Mouse (Mus musculus) hindbrain, embryonic 15.5 days (tissue): ENCODE data around the gene Coa3. TPM values are rescaled to one million over a fixed set of nuclear protein-coding genes. Genes with fewer than 3 reads are reported as not detected.

Experiments used
- ATAC-seq: fragments of 200-750 bp; cut with Nextera tagmentation; 2 replicates; pipeline ENCODE4 v1.8.0; 2017; ENCODE audit warnings: low read depth, moderate number of reproducible peaks, moderate TSS enrichment; ENCODE audit not compliant: low FRiP score
- H3K27ac ChIP-seq: fragments of 300-500 bp; sonication (generic); replicated peaks from 2 replicates; pipeline ENCODE4 v1.5.1; 2015; ENCODE audit warnings: mild to moderate bottlenecking, inconsistent platforms
- H3K27me3 ChIP-seq: fragments of 300-500 bp; sonication (generic); 2 replicates; pipeline ENCODE4 v1.6.1; 2015; ENCODE audit warnings: control low read depth, inconsistent platforms
- H3K36me3 ChIP-seq: fragments of 300-500 bp; sonication (generic); 2 replicates; pipeline ENCODE4 v1.6.1; 2015; ENCODE audit warnings: control low read depth, inconsistent platforms
- H3K4me1 ChIP-seq: fragments of 300-500 bp; sonication (generic); replicated peaks from 2 replicates; pipeline ENCODE4 v1.6.1; 2015; ENCODE audit warnings: control low read depth, inconsistent platforms
- H3K4me2 ChIP-seq: fragments of 300-500 bp; sonication (generic); 2 replicates; pipeline ENCODE4 v1.6.1; 2015; ENCODE audit warnings: moderate library complexity, mild to moderate bottlenecking, inconsistent platforms
- H3K4me3 ChIP-seq: fragments of 300-500 bp; sonication (generic); 2 replicates; pipeline ENCODE4 v1.5.1; 2015; ENCODE audit warnings: mild to moderate bottlenecking, inconsistent platforms
- H3K9ac ChIP-seq: fragments of 300-500 bp; sonication (generic); 2 replicates; pipeline ENCODE4 v1.6.1; 2015; ENCODE audit warnings: inconsistent platforms
- H3K9me3 ChIP-seq: fragments of 300-500 bp; sonication (generic); 2 replicates; pipeline ENCODE4 v1.6.1; 2016; ENCODE audit warnings: control low read depth, inconsistent platforms
- WGBS: fragments of 180-500 bp; shearing (Covaris S2); methylation state at CpG from one replicate; pipeline ENCODE4 v1.1.7; 2015; 5-methylcytosine and 5-hydroxymethylcytosine counted together
- polyA plus RNA-seq: library from polyadenylated mRNA; unstranded; fragments of >200 nt; fragmentation: Nextera tagmentation; extraction: Ambion mirVana; gene quantifications from 2 replicates; pipeline ENCODE4 v1.2.1, GENCODE M21; 2015

Coa3 gene
- polyA plus RNA-seq, 1 experiment from 2014 or later, result 225 TPM

DNA sequence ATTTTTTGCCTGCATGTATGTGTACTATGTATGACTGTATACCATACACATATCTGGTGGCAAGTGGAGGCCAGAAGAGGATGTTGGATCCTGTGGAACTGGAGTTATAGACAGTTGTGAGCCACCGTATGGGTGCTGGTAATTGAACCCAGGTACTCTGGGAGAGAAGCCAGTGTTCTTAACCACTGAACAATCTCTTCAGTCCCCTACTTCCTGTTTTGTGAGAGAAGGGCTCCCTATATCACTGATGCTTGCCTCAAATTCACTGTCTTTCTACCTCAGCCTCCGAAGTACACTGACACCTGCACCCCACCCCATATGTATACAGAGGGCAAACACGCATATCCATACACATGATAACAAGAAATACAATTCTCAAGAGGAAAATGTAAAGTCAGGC, 32.2 kb upstream of the Coa3 start:
- H3K9ac ChIP-seq, result no peak overlapping the region
- H3K4me2 ChIP-seq, result no peak overlapping the region
- no peaks in the 10 kb centered on the region for H3K36me3 ChIP-seq
- no peak overlapping the region for H3K4me3 ChIP-seq
- 0 out of 2 replicates have a peak, but pooled peaks cover 3% of the 10 kb centered on the region for H3K4me1 ChIP-seq
- 0 out of 2 replicates have a peak, but pooled peaks cover 2% of the 10 kb centered on the region for H3K27me3 ChIP-seq
- H3K27ac ChIP-seq, result no peak overlapping the region
- WGBS, result 85% methylated on average over 3 of the region's 3 CpGs
- ATAC-seq, result no peak
- H3K9me3 ChIP-seq, result no peaks in the 10 kb centered on the region

DNA sequence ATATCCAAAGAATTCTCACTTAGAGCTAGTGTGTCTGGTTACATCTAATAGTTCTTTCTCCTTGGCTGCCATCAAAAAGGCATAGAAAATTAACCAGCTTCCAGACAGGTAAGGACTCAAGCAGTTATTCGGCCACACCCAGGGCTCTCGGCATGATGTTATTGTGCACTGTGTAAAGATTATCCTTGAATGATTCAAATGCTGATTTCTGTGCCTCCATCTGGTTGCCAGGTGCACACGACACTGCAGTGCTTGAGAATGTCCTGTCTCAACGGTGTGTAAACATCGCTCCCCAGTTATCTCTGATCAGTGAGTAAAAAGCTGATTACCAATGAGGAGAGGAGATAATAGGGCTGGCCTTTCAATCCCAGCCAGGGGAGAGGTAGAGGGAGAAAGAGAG, 28.8 kb upstream of the Coa3 start:
- Histone ChIP-seq H3K36me3 (no peaks in the 10 kb centered on the region), H3K27ac (no peak overlapping the region), H3K4me1 (no peaks in the 10 kb centered on the region), H3K9me3 (no peaks in the 10 kb centered on the region), H3K4me3 (no peak overlapping the region), H3K27me3 (0 out of 2 replicates have a peak, but pooled peaks cover 2% of the 10 kb centered on the region), H3K4me2 (no peak overlapping the region), H3K9ac (no peak overlapping the region)
- ATAC-seq, result no peak
- WGBS, result 46% methylated on average over 5 of the region's 5 CpGs

DNA sequence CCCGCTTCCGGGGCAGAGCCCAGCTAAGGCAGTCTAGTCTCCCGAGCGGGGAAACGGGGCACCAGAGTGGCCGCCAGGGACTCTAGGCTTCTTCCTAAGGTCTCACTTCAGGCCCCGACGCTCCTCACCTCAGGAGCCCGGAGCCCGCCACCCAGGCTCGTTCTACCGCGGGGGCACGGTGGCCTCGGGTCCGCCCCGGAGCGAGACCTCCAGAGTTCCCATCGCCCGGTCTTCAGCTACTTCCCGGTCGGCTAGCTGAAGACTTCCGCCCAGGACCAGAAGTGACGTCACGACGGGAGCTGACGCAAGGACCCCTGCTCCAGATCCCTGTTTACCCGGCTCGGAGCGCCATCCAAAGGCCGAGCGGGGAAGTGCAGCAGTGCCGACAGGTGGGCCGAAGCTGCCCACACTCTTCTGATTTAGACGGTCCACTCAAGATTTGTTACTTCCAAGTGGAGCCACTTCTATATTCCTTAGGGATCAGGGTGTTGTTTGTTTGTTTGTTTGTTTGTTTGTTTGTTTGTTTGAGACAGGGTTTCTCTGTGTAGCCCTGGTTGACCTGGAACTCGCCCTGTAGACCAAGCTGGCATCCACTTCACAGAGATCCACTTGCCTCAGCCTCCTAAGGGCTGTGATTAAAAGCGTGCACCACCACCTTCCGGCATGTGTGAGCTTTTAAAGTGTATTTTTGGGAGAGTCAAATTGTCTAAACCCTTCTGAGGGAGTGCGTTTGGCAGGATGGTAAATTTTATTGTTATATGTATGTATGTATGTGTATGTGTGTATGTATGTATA, 23.3 kb upstream of the Coa3 start, which contains the start of gene Becn1:
Gene Becn1 (minus strand): TSS at position 283 of the 795 bp plus-strand sequence.
- 7% methylated on average over 37 of the region's 39 CpGs for WGBS
- Histone ChIP-seq H3K27me3 (no peaks in the 10 kb centered on the region), H3K4me3 (peak within 1 kb of the TSS; percentile 79), H3K4me2 (peak within 1 kb of the TSS; percentile 84), H3K9me3 (no peaks in the 10 kb centered on the region), H3K36me3 (peaks cover 10% of the 10 kb centered on the region; the same call in 1 of the 2 replicates), H3K27ac (peak within 1 kb of the TSS; percentile 72), H3K9ac (peak within 1 kb of the TSS; percentile 67), H3K4me1 (peaks cover 19% of the 10 kb centered on the region)
- peak; percentile 97 for ATAC-seq

DNA sequence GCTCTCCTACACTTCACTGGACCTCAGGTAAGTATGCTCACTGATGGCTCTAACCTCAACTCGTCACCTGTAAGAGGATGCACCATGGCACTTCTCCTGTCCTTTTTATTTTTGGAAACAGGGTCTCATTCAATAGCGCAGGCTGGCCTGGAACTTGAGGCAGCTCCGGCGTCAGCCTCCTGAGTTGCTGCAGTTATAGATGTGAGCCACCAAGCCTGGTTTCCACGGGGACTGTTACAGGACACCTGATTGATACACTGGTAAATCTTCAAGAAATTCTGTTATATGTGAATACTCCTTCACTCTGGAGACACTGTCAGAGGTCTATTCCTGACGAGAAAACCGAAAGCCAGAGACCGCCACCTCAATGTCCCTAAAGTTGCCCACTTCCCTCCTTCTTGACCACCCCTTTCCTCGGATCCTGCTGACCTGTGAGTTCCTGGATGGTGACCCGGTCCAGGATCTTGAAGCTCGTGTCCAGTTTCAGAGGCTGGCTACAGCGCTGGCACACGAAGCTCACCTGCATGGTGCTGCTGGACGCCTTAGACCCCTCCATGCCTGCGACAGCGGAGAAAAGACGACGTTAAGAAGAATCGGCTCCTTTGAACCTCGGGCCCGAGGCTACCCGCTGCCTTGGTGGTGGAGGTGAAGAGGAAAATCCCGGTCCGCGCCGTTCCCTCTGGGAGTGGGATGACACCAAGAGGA, 22.5 kb upstream of the Coa3 start:
- Histone ChIP-seq H3K36me3 (peaks cover 13% of the 10 kb centered on the region; the same call in 1 of the 2 replicates), H3K9me3 (no peaks in the 10 kb centered on the region), H3K27ac (peak overlapping the region; percentile 72), H3K4me1 (peaks cover 19% of the 10 kb centered on the region), H3K4me2 (peak overlapping the region; percentile 84), H3K9ac (peak overlapping the region; percentile 67), H3K27me3 (no peaks in the 10 kb centered on the region), H3K4me3 (peak overlapping the region; percentile 79)
- whole genome bisulfite sequencing, result 14% methylated on average over 26 of the region's 26 CpGs
- ATAC-seq, result peak; percentile 50; the same call in 1 of the 2 replicates

DNA sequence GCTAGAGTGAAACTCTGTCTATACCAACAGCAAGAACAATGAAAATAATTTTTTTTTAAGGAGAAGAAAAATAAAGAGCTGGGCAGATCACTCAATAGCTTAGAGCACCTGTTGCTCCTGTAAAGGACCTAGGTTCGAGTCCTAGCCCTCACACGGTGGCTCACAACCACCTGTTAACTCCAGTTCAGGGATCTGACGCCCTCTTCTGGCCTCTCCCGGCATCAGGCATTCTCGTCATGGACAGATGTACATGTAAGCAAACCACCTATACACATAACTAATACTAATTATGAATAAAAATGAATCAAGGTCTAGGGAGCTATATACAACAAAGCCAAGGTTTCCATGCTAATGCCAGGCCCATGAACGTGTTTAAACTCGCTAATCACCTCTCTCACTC, 22.0 kb upstream of the Coa3 start:
- no peaks in the 10 kb centered on the region for H3K27me3 ChIP-seq
- ATAC-seq, result no peak

GRCm38 (mm10) chr11:101295191-101295590, 16.3 kb upstream of the Coa3 start:
- WGBS, result 88% methylated on average over 8 of the region's 8 CpGs
- ATAC-seq, result no peak
- no peak overlapping the region for H3K27ac ChIP-seq
- no peaks in the 10 kb centered on the region for H3K9me3 ChIP-seq
- peaks cover under 1% of the 10 kb centered on the region for H3K4me1 ChIP-seq
- no peak overlapping the region for H3K9ac ChIP-seq
- peaks cover 56% of the 10 kb centered on the region for H3K36me3 ChIP-seq
- H3K4me3 ChIP-seq, result no peak overlapping the region
- no peak overlapping the region for H3K4me2 ChIP-seq
- no peaks in the 10 kb centered on the region for H3K27me3 ChIP-seq

More for the DNA sequence above, 22.0 kb upstream of the Coa3 start:
- peaks cover 19% of the 10 kb centered on the region for H3K4me1 ChIP-seq
- H3K9ac ChIP-seq, result peak overlapping the region; percentile 67; the same call in 1 of the 2 replicates
- peaks cover 15% of the 10 kb centered on the region for H3K36me3 ChIP-seq
- peak overlapping the region; percentile 79 for H3K4me3 ChIP-seq
- H3K27ac ChIP-seq, result no peak overlapping the region
- WGBS, result 70% methylated on average over 7 of the region's 7 CpGs
- H3K9me3 ChIP-seq, result no peaks in the 10 kb centered on the region
- H3K4me2 ChIP-seq, result peak overlapping the region; percentile 84

GRCm38 (mm10) chr11:101291231-101291630, 12.3 kb upstream of the Coa3 start:
- 98% methylated on average over 8 of the region's 8 CpGs for WGBS
- no peaks in the 10 kb centered on the region for H3K9me3 ChIP-seq
- no peaks in the 10 kb centered on the region for H3K4me1 ChIP-seq
- H3K4me3 ChIP-seq, result no peak overlapping the region
- no peak overlapping the region for H3K9ac ChIP-seq
- peaks cover 69% of the 10 kb centered on the region for H3K36me3 ChIP-seq
- ATAC-seq, result no peak
- no peak overlapping the region for H3K4me2 ChIP-seq
- no peaks in the 10 kb centered on the region for H3K27me3 ChIP-seq
- H3K27ac ChIP-seq, result no peak overlapping the region

DNA sequence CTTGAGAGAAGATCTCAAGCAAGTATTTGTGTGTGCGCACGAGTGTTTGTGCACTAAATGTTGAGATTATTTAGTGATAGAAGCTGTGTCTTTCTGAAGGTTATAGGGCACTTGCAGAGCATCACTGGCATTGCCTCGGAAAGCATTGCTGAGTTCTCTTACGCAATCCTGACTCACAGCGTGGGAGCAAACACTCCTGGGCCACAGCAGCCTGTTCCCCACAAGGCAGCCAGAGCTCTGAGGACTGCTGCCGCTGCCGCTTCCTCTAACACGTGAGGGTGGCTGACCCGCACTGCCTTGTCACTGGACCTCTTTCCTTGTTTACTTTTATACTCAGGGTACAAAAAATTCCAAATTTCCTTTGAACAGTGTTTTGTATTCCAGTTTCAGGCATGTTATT, 8.4 kb upstream of the Coa3 start:
- no peak for ATAC-seq
- no peak overlapping the region for H3K4me3 ChIP-seq
- no peak overlapping the region for H3K9ac ChIP-seq
- no peaks in the 10 kb centered on the region for H3K4me1 ChIP-seq
- H3K9me3 ChIP-seq, result no peaks in the 10 kb centered on the region
- no peaks in the 10 kb centered on the region for H3K27me3 ChIP-seq
- H3K4me2 ChIP-seq, result no peak overlapping the region
- WGBS, result 79% methylated on average over 9 of the region's 9 CpGs
- peaks cover 44% of the 10 kb centered on the region for H3K36me3 ChIP-seq
- H3K27ac ChIP-seq, result no peak overlapping the region

DNA sequence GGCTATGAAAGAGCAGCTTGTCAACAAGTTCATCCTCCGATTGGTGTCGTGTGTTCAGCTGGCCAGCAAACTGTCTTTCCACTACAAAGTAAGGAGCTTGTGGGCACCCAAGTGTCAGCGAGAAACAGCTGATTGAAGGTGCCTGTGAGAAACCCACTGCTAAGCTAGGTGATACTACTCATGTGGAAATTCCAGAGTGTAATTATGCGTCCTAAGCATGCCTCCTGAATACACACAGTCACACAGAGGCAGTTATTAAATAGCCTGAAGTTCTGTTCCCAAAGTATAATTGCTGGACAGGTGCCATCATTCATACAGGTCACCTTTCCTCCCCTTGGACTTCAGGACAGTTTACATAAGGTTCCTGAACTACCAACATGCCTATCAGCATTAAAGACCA, 4.9 kb upstream of the Coa3 start:
- WGBS, result 67% methylated on average over 4 of the region's 4 CpGs
- H3K27ac ChIP-seq, result no peak overlapping the region
- no peak for ATAC-seq

GRCm38 (mm10) chr11:101282896-101283295, 4.0 kb upstream of the Coa3 start:
- no peak overlapping the region for H3K9ac ChIP-seq
- H3K27ac ChIP-seq, result no peak overlapping the region
- no peaks in the 10 kb centered on the region for H3K27me3 ChIP-seq
- no peaks in the 10 kb centered on the region for H3K9me3 ChIP-seq
- 0 out of 2 replicates have a peak, but pooled peaks cover 7% of the 10 kb centered on the region for H3K36me3 ChIP-seq
- no peak overlapping the region for H3K4me2 ChIP-seq
- WGBS, result 31% methylated on average over 5 of the region's 5 CpGs
- no peak for ATAC-seq
- H3K4me3 ChIP-seq, result no peak overlapping the region
- peaks cover 12% of the 10 kb centered on the region for H3K4me1 ChIP-seq

More for the DNA sequence above, 4.9 kb upstream of the Coa3 start:
- no peaks in the 10 kb centered on the region for H3K27me3 ChIP-seq
- H3K36me3 ChIP-seq, result peaks cover 16% of the 10 kb centered on the region
- H3K4me1 ChIP-seq, result peaks cover 8% of the 10 kb centered on the region
- no peak overlapping the region for H3K4me3 ChIP-seq
- H3K9me3 ChIP-seq, result no peaks in the 10 kb centered on the region
- no peak overlapping the region for H3K9ac ChIP-seq
- H3K4me2 ChIP-seq, result no peak overlapping the region

- Histone ChIP-seq H3K4me1 (peaks cover 28% of the 10 kb centered on the region), H3K4me2 (no peak overlapping the region), H3K9ac (no peak overlapping the region), H3K27ac (no peak overlapping the region), H3K36me3 (no peaks in the 10 kb centered on the region), H3K9me3 (no peaks in the 10 kb centered on the region), H3K4me3 (no peak overlapping the region), H3K27me3 (no peaks in the 10 kb centered on the region)
- ATAC-seq, result no peak
- 52% methylated on average over 7 of the region's 7 CpGs for WGBS
Measured at GRCm38 (mm10) chr11:101280837-101281236, 1.9 kb upstream of the Coa3 start.

- H3K27ac ChIP-seq, result no peak overlapping the region
- peak overlapping the region; percentile 88 for H3K4me2 ChIP-seq
- H3K9ac ChIP-seq, result peak overlapping the region; percentile 94; the same call in 1 of the 2 replicates
- H3K27me3 ChIP-seq, result no peaks in the 10 kb centered on the region
- 60% methylated on average over 14 of the region's 14 CpGs for WGBS
- peak overlapping the region; percentile 96 for H3K4me3 ChIP-seq
- peaks cover 28% of the 10 kb centered on the region for H3K4me1 ChIP-seq
- no peaks in the 10 kb centered on the region for H3K36me3 ChIP-seq
- ATAC-seq, result peak; percentile 24; the same call in 1 of the 2 replicates
- no peaks in the 10 kb centered on the region for H3K9me3 ChIP-seq
Measured at GRCm38 (mm10) chr11:101279193-101279569, 267 bp upstream of the Coa3 start.
